Mouse (Mus musculus): ENCODE data around the gene Elmsan1. TPM values are rescaled to one million over a fixed set of nuclear protein-coding genes. Genes with fewer than 3 reads are reported as not detected.
"Not testable (repeated sequence)": the region's sequence is repeated elsewhere in the genome, so short reads cannot be mapped to it uniquely, and the experiment has no call there.

The Elmsan1 gene
- polyA plus RNA-seq, 1 experiment from 2014 or later: 11.1 TPM

GRCm38 (mm10) chr12:84109924-84110323 lies 108.8 kb downstream of the Elmsan1 start:
- H3K4me2 ChIP-seq (ENCODE audit: low read depth, low read length): no peak overlapping the region
- H3K4me3 ChIP-seq (ENCODE audit: low read length): no peak overlapping the region
- H3K9me3 ChIP-seq (ENCODE audit: control insufficient read depth, low read length): no peaks in the 10 kb centered on the region
- peaks cover 2% of the 10 kb centered on the region for H3K4me1 ChIP-seq (replicated peaks; ENCODE audit: control insufficient read depth, insufficient read depth, low read length)
- H3K36me3 ChIP-seq (ENCODE audit: control insufficient read depth, insufficient read depth, low read length): no peaks in the 10 kb centered on the region
- 66% methylated on average over 1 of the region's 1 CpGs for WGBS
- H3K27me3 ChIP-seq (ENCODE audit: control insufficient read depth, insufficient read depth, low read depth, low read length): no peaks in the 10 kb centered on the region
- H3K9ac ChIP-seq (ENCODE audit: low read length): no peak overlapping the region
- ATAC-seq (ENCODE audit: low read depth): no peak
- no peak overlapping the region for H3K27ac ChIP-seq (ENCODE audit: low read length)

GRCm38 (mm10) chr12:84107692-84108091 lies 111.0 kb downstream of the Elmsan1 start:
- no peak overlapping the region for H3K9ac ChIP-seq (ENCODE audit: low read length)

GRCm38 (mm10) chr12:84107012-84107411 lies 111.7 kb downstream of the Elmsan1 start:
- H3K9me3 ChIP-seq (ENCODE audit: control insufficient read depth, low read length): no peaks in the 10 kb centered on the region
- no peaks in the 10 kb centered on the region for H3K27me3 ChIP-seq (ENCODE audit: control insufficient read depth, insufficient read depth, low read depth, low read length)
- ATAC-seq (ENCODE audit: low read depth): no peak
- H3K36me3 ChIP-seq (ENCODE audit: control insufficient read depth, insufficient read depth, low read length): no peaks in the 10 kb centered on the region
- no peaks in the 10 kb centered on the region for H3K4me1 ChIP-seq (replicated peaks; ENCODE audit: control insufficient read depth, insufficient read depth, low read length)
- H3K9ac ChIP-seq (ENCODE audit: low read length): no peak overlapping the region
- H3K27ac ChIP-seq (ENCODE audit: low read length): no peak overlapping the region
- H3K4me2 ChIP-seq (ENCODE audit: low read depth, low read length): no peak overlapping the region
- no peak overlapping the region for H3K4me3 ChIP-seq (ENCODE audit: low read length)
- WGBS: 85% methylated on average over 3 of the region's 3 CpGs

More at GRCm38 (mm10) chr12:84107692-84108091, 111.0 kb downstream of the Elmsan1 start:
- no peak for ATAC-seq (ENCODE audit: low read depth)
- H3K27me3 ChIP-seq (ENCODE audit: control insufficient read depth, insufficient read depth, low read depth, low read length): no peaks in the 10 kb centered on the region
- no peak overlapping the region for H3K4me2 ChIP-seq (ENCODE audit: low read depth, low read length)
- H3K4me3 ChIP-seq (ENCODE audit: low read length): no peak overlapping the region
- no peaks in the 10 kb centered on the region for H3K9me3 ChIP-seq (ENCODE audit: control insufficient read depth, low read length)
- no peaks in the 10 kb centered on the region for H3K4me1 ChIP-seq (replicated peaks; ENCODE audit: control insufficient read depth, insufficient read depth, low read length)
- 57% methylated on average over 1 of the region's 1 CpGs for WGBS
- H3K27ac ChIP-seq (ENCODE audit: low read length): no peak overlapping the region
- no peaks in the 10 kb centered on the region for H3K36me3 ChIP-seq (ENCODE audit: control insufficient read depth, insufficient read depth, low read length)

GRCm38 (mm10) chr12:84101493-84101845 lies 117.2 kb downstream of the Elmsan1 start:
- Histone ChIP-seq H3K9ac (ENCODE audit: low read length) (peak overlapping the region; percentile 76), H3K4me1 (replicated peaks; ENCODE audit: control insufficient read depth, insufficient read depth, low read length) (no peaks in the 10 kb centered on the region), H3K27ac (ENCODE audit: low read length) (no peak overlapping the region), H3K4me3 (ENCODE audit: low read length) (peak overlapping the region; percentile 60), H3K27me3 (ENCODE audit: control insufficient read depth, insufficient read depth, low read depth, low read length) (no peaks in the 10 kb centered on the region), H3K36me3 (ENCODE audit: control insufficient read depth, insufficient read depth, low read length) (no peaks in the 10 kb centered on the region), H3K4me2 (ENCODE audit: low read depth, low read length) (peak overlapping the region; percentile 87), H3K9me3 (ENCODE audit: control insufficient read depth, low read length) (no peaks in the 10 kb centered on the region)
- 0 out of 2 replicates have a peak, but pooled peaks have one; percentile 20 for ATAC-seq (ENCODE audit: low read depth)
- 43% methylated on average over 2 of the region's 2 CpGs for WGBS

- not testable (repeated sequence) for H3K36me3 ChIP-seq (ENCODE audit: control insufficient read depth, insufficient read depth, low read length); H3K4me1 ChIP-seq (replicated peaks; ENCODE audit: control insufficient read depth, insufficient read depth, low read length); H3K9me3 ChIP-seq (ENCODE audit: control insufficient read depth, low read length); H3K27me3 ChIP-seq (ENCODE audit: control insufficient read depth, insufficient read depth, low read depth, low read length)
- peak; percentile 82 for ATAC-seq (ENCODE audit: low read depth)
- WGBS: under 1% methylated on average over 68 of the region's 80 CpGs
- Histone ChIP-seq H3K9ac (ENCODE audit: low read length) (peak within 1 kb of the TSS; percentile 76), H3K27ac (ENCODE audit: low read length) (0 out of 2 replicates have a peak within 1 kb of the TSS, but pooled peaks have one; percentile 27), H3K4me3 (ENCODE audit: low read length) (peak within 1 kb of the TSS; percentile 60), H3K4me2 (ENCODE audit: low read depth, low read length) (peak within 1 kb of the TSS; percentile 87)
Measured at GRCm38 (mm10) chr12:84100604-84101492, 117.8 kb downstream of the Elmsan1 start, which contains the start of gene Acot6. Gene Acot6, plus strand, starts transcription at chr12:84100654.

GRCm38 (mm10) chr12:84100071-84100470 lies 118.6 kb downstream of the Elmsan1 start:
- Histone ChIP-seq H3K4me2 (ENCODE audit: low read depth, low read length) (peak overlapping the region; percentile 87; the same call in 1 of the 2 replicates), H3K4me3 (ENCODE audit: low read length) (no peak overlapping the region), H3K36me3 (ENCODE audit: control insufficient read depth, insufficient read depth, low read length) (no peaks in the 10 kb centered on the region), H3K9ac (ENCODE audit: low read length) (no peak overlapping the region), H3K4me1 (replicated peaks; ENCODE audit: control insufficient read depth, insufficient read depth, low read length) (no peaks in the 10 kb centered on the region), H3K9me3 (ENCODE audit: control insufficient read depth, low read length) (no peaks in the 10 kb centered on the region), H3K27ac (ENCODE audit: low read length) (no peak overlapping the region), H3K27me3 (ENCODE audit: control insufficient read depth, insufficient read depth, low read depth, low read length) (no peaks in the 10 kb centered on the region)
- ATAC-seq (ENCODE audit: low read depth): no peak
- WGBS: 44% methylated on average over 1 of the region's 1 CpGs

GRCm38 (mm10) chr12:84099605-84100004 lies 119.1 kb downstream of the Elmsan1 start:
- no peak overlapping the region for H3K9ac ChIP-seq (ENCODE audit: low read length)
- H3K27ac ChIP-seq (ENCODE audit: low read length): no peak overlapping the region
- no peaks in the 10 kb centered on the region for H3K36me3 ChIP-seq (ENCODE audit: control insufficient read depth, insufficient read depth, low read length)
- H3K4me3 ChIP-seq (ENCODE audit: low read length): no peak overlapping the region
- H3K9me3 ChIP-seq (ENCODE audit: control insufficient read depth, low read length): no peaks in the 10 kb centered on the region
- no peaks in the 10 kb centered on the region for H3K27me3 ChIP-seq (ENCODE audit: control insufficient read depth, insufficient read depth, low read depth, low read length)
- H3K4me1 ChIP-seq (replicated peaks; ENCODE audit: control insufficient read depth, insufficient read depth, low read length): no peaks in the 10 kb centered on the region
- ATAC-seq (ENCODE audit: low read depth): no peak
- 100% methylated on average over 2 of the region's 2 CpGs for WGBS
- no peak overlapping the region for H3K4me2 ChIP-seq (ENCODE audit: low read depth, low read length)

Other genes starting within 250 kb of the Elmsan1 start
- gene Heatr4, start 234.0 kb downstream of the Elmsan1 start, polyA plus RNA-seq (2015; fragmentation: Nextera tagmentation; extraction: Ambion mirVana): not detected in 2 replicates
- 40.9 and 43.6 TPM in 2 replicates for gene Acot2, start 231.0 kb downstream of the Elmsan1 start, polyA plus RNA-seq (2015; fragmentation: Nextera tagmentation; extraction: Ambion mirVana)
- gene Acot1, start 209.4 kb downstream of the Elmsan1 start, polyA plus RNA-seq (2015; fragmentation: Nextera tagmentation; extraction: Ambion mirVana): 82.2 and 86.7 TPM in 2 replicates
- 0.47 and 0.58 TPM in 2 replicates for gene Acot4, start 180.5 kb downstream of the Elmsan1 start, polyA plus RNA-seq (2015; fragmentation: Nextera tagmentation; extraction: Ambion mirVana)
- gene Gm49366, start 179.9 kb downstream of the Elmsan1 start, polyA plus RNA-seq (2015; fragmentation: Nextera tagmentation; extraction: Ambion mirVana): not detected in 2 replicates
- gene Acot3, start 166.7 kb downstream of the Elmsan1 start, polyA plus RNA-seq (2015; fragmentation: Nextera tagmentation; extraction: Ambion mirVana): 0.11 and 0.29 TPM in 2 replicates
- gene Acot5, start 149.6 kb downstream of the Elmsan1 start, polyA plus RNA-seq (2015; fragmentation: Nextera tagmentation; extraction: Ambion mirVana): not detected in 2 replicates
- 1.1 and 1.8 TPM in 2 replicates for gene Acot6, start 118.2 kb downstream of the Elmsan1 start, polyA plus RNA-seq (2015; fragmentation: Nextera tagmentation; extraction: Ambion mirVana)
- 5.7 and 8.6 TPM in 2 replicates for gene Dnal1, start 104.5 kb downstream of the Elmsan1 start, polyA plus RNA-seq (2015; fragmentation: Nextera tagmentation; extraction: Ambion mirVana)
- gene Pnma1, start 70.4 kb downstream of the Elmsan1 start, polyA plus RNA-seq (2015; fragmentation: Nextera tagmentation; extraction: Ambion mirVana): 2.0 and 2.2 TPM in 2 replicates
- gene Ptgr2, start 66.4 kb upstream of the Elmsan1 start, polyA plus RNA-seq (2015; fragmentation: Nextera tagmentation; extraction: Ambion mirVana): 29.1 and 31.3 TPM in 2 replicates
- gene Zfp410, start 98.0 kb upstream of the Elmsan1 start, polyA plus RNA-seq (2015; fragmentation: Nextera tagmentation; extraction: Ambion mirVana): 75.8 and 93.8 TPM in 2 replicates
- 43.7 and 48.5 TPM in 2 replicates for gene Coq6, start 142.8 kb upstream of the Elmsan1 start, polyA plus RNA-seq (2015; fragmentation: Nextera tagmentation; extraction: Ambion mirVana)
- 5.2 and 5.6 TPM in 2 replicates for gene Fam161b, start 143.0 kb upstream of the Elmsan1 start, polyA plus RNA-seq (2015; fragmentation: Nextera tagmentation; extraction: Ambion mirVana)
- 19.1 and 20.4 TPM in 2 replicates for gene Entpd5, start 190.1 kb upstream of the Elmsan1 start, polyA plus RNA-seq (2015; fragmentation: Nextera tagmentation; extraction: Ambion mirVana)
- 3.5 TPM in 2 replicates for gene Bbof1, start 190.2 kb upstream of the Elmsan1 start, polyA plus RNA-seq (2015; fragmentation: Nextera tagmentation; extraction: Ambion mirVana)
- gene Rnf113a2, start 198.3 kb upstream of the Elmsan1 start, polyA plus RNA-seq (2015; fragmentation: Nextera tagmentation; extraction: Ambion mirVana): 22.8 and 25.1 TPM in 2 replicates
- 54.4 and 56.9 TPM in 2 replicates for gene Aldh6a1, start 232.1 kb upstream of the Elmsan1 start, polyA plus RNA-seq (2015; fragmentation: Nextera tagmentation; extraction: Ambion mirVana)
- 21.7 and 23.5 TPM in 2 replicates for gene Lin52, start 232.5 kb upstream of the Elmsan1 start, polyA plus RNA-seq (2015; fragmentation: Nextera tagmentation; extraction: Ambion mirVana)

All from lung, embryonic 16.5 days (tissue).